Mouse (Mus musculus) heart, adult 2 months (tissue): ENCODE data around the gene Hist3h2ba.

Experiments used
- CTCF ChIP-seq: fragments of 200-600 bp; IDR thresholded peaks from 2 replicates; pipeline ENCODE4 v1.8.1; 2022; ENCODE audit warnings: antibody characterized with exemption, mild to moderate bottlenecking, moderate library complexity
- POLR2A ChIP-seq: fragments of 200-500 bp; IDR thresholded peaks from 2 replicates; pipeline ENCODE4 v1.6.1; 2011; ENCODE audit warnings: mild to moderate bottlenecking, low read depth, low read length, control low read depth; ENCODE audit not compliant: insufficient read depth

DNA sequence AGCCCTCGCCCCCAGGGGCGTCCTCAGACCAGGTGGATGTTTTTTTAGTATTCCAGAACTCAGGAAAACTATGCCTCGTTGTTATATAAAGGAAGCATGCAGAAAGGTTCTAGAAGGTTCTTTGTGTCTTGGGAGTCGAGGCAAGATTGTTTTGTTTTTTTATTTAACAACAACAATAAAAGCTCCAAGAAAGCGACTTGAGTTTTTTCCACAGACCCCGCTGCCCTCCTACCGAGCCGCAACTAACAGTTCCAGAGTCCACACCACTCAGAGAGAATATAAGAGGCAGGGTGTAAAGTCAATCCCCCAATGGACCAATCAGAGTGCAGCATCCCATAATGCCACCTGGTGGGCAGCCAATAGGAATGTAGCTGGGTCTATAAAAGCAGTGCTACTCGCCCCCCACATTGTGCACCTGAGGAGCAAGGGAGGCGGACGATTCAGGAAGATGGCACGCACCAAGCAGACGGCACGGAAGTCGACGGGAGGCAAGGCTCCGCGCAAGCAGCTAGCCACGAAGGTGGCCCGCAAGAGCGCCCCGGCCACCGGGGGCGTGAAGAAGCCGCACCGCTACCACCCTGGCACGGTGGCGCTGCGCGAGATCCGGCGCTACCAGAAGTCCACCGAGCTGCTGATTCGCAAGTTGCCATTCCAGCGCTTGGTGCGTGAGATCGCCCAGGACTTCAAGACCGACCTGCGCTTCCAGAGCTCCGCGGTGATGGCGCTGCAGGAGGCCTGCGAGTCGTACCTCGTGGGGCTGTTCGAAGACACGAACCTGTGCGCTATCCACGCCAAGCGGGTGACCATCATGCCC is 12.9 kb downstream of the Hist3h2ba start:
- TF ChIP-seq CTCF (no peak), POLR2A (no peak)
